Mouse (Mus musculus): Measurements from ENCODE around the gene Ret.

The Ret gene

GRCm38 (mm10) chr6:118197440-118197975, at the start of gene Ret:
Gene Ret, minus strand, starts transcription at chr6:118197718.
- DNase-seq = peak; percentile 8 to 23

DNA sequence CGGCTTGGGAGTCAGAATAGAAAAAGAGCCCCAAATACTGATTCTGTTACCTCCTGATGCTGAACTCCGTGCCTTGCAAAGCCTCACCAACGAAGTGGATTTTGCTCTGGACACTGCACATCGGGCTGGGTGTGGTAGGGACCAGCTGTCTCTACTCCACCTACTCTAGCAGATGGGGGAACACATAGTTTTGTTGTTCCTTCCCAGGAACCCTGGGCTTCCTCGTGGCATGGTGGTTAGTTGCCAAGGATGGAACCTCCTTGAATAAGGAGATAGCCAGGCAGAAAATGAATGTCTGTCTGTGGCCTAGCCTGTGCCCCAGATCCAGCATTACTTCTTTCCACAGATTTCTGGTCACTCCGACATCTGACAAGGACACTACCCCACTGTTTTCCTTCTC, 49.6 kb upstream of the Ret start:
- no peak for DNase-seq

DNA sequence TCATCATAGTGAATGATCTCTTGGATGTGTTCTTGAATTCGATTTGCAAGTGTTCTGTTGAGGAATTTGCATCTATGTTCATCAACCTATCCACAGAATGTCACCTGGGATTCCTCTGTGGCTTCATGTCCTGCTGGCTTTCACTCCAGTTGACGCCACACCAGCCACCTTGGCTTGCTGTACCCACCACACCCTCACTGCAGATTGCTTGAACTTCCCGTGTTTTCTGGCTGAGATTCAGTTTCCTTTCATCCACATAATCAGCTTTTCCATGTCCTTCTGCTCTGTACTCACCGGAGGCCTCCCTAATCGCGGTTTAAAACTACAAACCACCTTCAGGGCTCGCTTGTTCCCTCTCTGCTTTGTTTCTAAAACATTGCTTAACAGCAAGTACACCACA, 46.6 kb upstream of the Ret start:
- no peak for DNase-seq

DNA sequence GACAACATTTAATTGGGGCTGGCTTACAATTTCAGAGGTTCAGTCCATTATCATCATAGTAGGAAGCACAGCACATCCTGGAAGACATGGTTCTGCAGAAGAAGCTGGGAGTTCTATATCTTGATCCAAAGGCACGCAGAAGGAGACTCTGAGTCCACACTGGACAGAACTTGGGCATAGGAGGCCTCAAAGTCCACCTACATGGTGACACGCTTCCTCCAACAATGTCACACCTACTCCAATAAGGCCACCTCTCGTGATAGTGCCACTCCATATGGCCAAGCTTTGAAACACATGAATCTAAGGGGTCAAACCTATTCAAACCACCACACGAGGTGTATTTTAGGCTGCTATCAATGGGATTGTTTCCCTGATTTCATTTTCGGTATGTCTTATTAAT, 45.4 kb upstream of the Ret start:
- DNase-seq = no peak

- DNase-seq = no peak
These were observed 28.6 kb upstream of the Ret start for GRCm38 (mm10) chr6:118226072-118226471.

- no peak for DNase-seq
These were observed 25.0 kb upstream of the Ret start for GRCm38 (mm10) chr6:118222471-118222870.

DNA sequence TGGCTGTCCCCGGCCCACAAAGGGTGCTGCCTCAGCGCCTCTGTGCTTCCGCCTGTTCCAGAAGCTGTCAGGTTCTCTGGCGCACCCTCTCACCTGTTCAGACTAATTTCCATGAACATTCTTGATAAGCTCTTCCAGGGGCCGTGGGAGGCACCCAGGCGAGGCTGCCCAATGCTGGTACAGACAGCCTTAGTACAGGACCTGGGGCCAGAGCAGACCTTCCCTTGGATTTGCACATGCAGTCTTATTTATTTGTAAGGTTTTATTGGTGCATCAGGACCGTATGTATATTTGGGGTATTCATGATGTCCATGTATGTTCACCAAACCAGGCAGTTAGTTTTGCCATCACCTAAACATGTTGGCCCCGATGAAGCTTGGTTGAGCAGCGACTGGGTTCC, 18.2 kb upstream of the Ret start:
- DNase-seq = no peak

DNA sequence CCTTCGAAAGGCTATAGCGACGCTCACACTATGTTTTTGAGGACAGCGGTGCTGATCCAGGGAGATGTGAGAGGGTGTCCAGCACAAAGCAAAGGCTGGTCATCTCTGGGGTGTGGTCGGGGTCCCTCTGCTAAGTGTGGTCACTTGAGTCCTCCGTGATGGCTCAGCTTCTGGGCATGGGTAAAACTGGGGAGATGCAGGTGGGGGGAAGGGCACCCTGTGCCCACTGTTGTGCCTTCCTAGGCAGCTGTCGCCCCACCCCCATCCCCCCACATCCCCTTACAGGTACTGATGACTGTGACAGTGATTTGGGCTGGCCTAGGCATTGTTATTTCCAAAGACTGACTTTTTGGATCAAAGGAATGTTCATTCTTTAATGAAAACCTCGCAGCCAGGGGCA, 10.8 kb upstream of the Ret start:
- no peak for DNase-seq

DNA sequence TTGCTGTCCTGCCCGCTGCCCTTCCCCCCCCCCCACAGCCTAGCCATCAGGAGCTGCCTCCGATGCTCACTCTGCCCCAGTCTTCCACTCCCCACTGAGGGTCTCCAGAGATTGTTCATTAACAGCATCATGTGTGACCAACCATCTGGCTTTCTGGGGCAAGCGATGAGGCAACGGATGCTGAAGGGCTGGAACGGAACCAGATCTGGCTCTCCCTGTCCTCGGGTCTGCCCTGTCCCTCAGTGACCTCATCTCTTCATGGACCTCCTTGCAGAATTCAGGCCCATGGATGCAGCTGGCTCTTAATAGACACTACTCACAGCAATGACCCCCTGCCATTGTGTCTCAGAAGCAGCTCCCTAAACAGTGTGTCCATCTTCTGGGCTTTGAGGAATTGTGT, 8.9 kb upstream of the Ret start:
- DNase-seq = no peak

DNA sequence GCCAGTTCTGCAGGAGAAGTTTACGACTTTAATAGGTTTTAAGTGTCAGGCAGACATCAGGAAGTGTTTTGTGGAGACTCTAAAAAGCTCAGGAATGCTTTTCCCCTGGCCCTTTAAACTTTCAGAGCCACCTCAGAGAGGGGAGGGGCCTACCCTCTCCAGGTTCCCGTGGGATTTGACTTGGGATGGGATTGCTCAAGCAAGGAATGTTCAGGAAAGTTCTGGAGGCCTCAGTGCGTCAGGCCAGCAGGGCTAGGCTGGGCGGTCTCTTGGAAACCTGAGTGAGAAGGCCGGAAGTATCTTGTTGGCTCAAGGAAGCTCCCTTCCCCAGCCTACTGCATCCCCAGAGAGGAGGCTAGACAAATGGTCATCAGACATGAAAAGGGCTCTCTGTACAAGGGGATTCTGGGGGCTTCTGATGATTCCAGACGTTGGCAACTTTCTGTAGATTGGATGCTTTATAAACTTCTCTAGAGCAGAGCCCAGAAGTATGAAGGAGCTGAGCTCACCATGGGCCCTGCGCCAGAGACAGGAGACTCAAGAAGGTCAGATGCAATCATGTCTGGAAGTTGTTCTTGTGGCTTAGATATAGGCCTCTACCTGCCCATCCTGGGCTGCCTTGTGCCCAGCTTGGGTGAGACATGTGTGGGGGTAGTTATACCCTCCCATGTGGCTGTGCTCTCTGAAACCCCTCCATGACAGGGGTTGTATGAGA, 7.8 kb upstream of the Ret start:
- no peak for DNase-seq

- DNase-seq = no peak
These were observed 6.6 kb upstream of the Ret start for GRCm38 (mm10) chr6:118204112-118204511.

DNA sequence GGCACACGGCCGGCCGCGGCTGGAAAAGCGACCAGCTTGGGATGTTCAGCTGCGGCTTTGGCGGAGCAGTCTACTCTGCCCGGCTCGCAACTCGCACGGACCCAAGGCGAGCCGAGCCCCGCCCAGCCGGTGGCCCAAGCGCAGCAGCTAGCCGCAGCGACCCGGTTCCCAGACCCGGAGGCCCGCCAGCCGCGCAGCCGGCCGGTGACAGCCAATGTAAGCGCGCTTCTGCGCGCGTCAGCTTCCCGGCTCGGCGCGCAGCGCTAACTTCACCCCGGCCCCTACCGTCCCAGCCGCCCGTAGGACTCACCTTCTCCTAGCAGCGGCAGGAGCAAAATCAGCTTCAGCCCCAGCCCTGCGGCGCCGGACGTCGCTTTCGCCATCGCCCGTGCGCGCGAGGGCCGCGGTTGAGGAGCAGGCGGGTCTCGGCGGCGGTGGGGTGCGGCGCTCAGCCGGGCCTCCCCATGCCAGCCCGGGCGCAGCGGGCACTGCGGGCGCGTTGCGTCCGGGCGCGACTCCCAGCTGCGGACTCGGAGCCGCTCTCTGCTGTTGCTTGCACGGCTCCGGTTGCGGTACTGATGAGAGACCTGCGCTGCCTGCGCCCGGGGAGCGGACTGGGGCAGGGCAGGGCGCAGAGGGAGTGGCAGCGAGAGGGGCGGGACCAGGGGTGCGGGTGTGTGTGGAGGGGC, 623 bp downstream of the Ret start:
- peak; percentile 49 to 61 for DNase-seq

- peak; percentile 38 to 44 for DNase-seq
These were observed 2.4 kb downstream of the Ret start for GRCm38 (mm10) chr6:118195108-118195507.

DNA sequence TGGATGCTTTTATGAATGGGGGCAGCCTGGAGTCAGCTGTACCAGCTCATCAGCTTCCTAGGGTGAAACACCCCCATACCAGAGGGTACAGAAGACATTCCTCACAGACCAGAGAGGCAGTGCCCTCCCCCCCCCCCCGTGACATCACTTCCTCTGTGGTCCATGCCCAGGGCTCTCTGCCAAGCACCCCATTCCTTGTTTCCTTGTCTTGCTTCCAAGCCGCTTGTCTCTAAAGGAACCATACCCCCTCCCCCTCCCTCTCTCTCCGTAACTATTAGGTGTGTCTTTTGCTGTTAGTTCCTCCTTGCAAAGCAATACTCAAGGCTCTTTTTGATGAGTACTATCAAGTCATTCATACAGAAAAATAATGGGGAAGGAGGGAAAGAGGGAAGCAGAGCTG, 4.6 kb downstream of the Ret start:
- no peak for DNase-seq

- DNase-seq = no peak
These were observed 5.3 kb downstream of the Ret start for GRCm38 (mm10) chr6:118192199-118192598.

GRCm38 (mm10) chr6:118189764-118190163, 7.8 kb downstream of the Ret start:
- DNase-seq = no peak

GRCm38 (mm10) chr6:118188599-118188998, 8.9 kb downstream of the Ret start:
- DNase-seq = no peak

- no peak for DNase-seq
These were observed 10.3 kb downstream of the Ret start for GRCm38 (mm10) chr6:118187285-118187641.

- DNase-seq = no peak
These were observed 10.8 kb downstream of the Ret start for GRCm38 (mm10) chr6:118186620-118187284.

GRCm38 (mm10) chr6:118184126-118184525, 13.4 kb downstream of the Ret start:
- DNase-seq = no peak

DNA sequence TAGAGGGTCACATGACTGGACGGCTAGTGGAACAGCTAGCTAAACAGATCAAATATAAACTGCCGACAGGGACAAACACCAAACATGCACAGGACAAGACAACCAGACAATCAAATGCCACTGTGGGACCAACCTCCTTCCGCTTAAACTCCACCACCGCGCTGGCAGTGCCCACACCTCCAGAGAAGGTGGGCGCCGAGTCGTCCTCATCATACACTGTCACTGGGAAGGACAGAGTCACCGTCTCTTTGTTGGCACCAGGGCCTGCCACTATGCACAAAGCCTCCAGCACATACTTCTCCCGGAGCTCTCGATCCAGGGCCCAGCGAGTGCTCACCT, 17.5 kb downstream of the Ret start:
- no peak for DNase-seq

DNA sequence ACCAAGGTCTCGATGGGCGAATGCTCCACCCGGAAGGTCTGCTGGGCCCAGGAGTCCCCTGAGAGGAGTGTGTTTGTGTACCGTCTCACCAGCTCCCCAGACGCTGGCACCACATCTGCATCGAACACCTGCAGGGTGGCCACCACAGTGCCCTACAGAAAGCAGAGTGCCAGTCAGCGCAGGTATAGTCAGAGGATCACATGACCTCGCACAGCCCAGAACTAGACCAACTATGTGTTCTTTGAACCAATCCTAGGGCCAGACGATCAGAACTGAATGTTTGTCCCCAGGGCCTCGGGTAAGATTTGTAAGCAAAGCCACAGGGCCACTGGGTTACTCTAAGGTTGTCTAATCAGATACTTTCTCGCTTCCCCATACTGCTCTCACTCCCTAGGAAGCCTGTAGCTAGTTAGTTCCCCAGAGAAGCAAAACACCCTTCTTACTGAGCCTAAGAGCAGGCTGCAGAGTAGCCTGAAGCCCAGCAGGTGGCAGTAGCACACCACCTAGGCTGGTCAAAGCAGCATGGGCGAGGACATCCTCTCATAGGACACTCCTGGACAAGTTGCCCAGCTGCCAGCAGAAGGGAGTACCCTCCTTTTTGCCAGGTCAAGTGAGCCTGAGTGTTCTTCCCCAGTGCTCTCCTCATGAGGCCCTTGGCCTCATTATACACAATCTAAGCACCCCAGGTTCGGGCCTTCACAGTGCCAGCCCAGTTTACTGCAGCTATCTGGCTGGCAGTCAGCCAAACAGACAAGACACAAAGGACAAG, 18.0 kb downstream of the Ret start:
- peak; percentile 68 to 75 for DNase-seq

DNA sequence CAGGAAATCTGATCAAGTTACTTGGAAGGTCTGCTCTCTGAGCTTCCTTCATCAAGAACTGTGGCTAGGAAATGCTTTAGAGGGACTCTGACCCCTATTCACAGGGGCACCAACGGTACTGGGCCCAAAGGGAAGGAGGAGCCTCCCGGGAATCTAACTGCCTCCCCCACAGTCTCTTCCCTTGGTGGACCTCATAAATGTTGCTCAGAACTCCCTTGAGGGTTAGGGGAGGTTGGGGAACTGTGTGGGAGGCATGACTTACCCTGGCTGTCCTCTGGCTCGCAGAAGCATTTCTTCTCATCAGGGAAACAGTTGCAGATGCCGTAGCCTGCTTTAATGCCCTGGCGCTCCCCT, 23.6 kb downstream of the Ret start:
- DNase-seq = no peak

Measured in cerebellum, adult 18-20 months (tissue).